Mouse (Mus musculus): Measurements from ENCODE around the gene Slc28a3.

Slc28a3 gene

GRCm38 (mm10) chr13:58560497-58561138, 50.1 kb downstream of the Slc28a3 start:
- DNase-seq, result peak; percentile 25 to 81

GRCm38 (mm10) chr13:58558216-58558615, 52.5 kb downstream of the Slc28a3 start:
- no peak for DNase-seq

- DNase-seq, result peak in 1 of 2 experiments; percentile 11
These were observed 54.7 kb downstream of the Slc28a3 start for GRCm38 (mm10) chr13:58556018-58556417.

- no peak for DNase-seq
These were observed 55.1 kb downstream of the Slc28a3 start for GRCm38 (mm10) chr13:58555561-58555960.

- no peak for DNase-seq
These were observed 58.8 kb downstream of the Slc28a3 start for GRCm38 (mm10) chr13:58551924-58552323.

- no peak for DNase-seq
These were observed 63.1 kb downstream of the Slc28a3 start for GRCm38 (mm10) chr13:58547570-58547969.

GRCm38 (mm10) chr13:58543688-58544408, 66.8 kb downstream of the Slc28a3 start:
- no peak for DNase-seq

- DNase-seq, result peak; percentile 76 to 86
These were observed 67.6 kb downstream of the Slc28a3 start for GRCm38 (mm10) chr13:58543066-58543465.

- DNase-seq, result no peak
These were observed 68.1 kb downstream of the Slc28a3 start for GRCm38 (mm10) chr13:58542601-58543041.

GRCm38 (mm10) chr13:58542167-58542566, 68.5 kb downstream of the Slc28a3 start:
- no peak for DNase-seq

- no peak for DNase-seq
These were observed 69.1 kb downstream of the Slc28a3 start for GRCm38 (mm10) chr13:58541620-58542019.

- DNase-seq, result no peak
These were observed 71.7 kb downstream of the Slc28a3 start for GRCm38 (mm10) chr13:58538966-58539365.

GRCm38 (mm10) chr13:58538366-58538765, 72.3 kb downstream of the Slc28a3 start:
- no peak for DNase-seq

- no peak for DNase-seq
These were observed 72.8 kb downstream of the Slc28a3 start for GRCm38 (mm10) chr13:58537916-58538233.

GRCm38 (mm10) chr13:58537232-58537915, 73.3 kb downstream of the Slc28a3 start:
- DNase-seq, result no peak

- DNase-seq, result no peak
These were observed 74.0 kb downstream of the Slc28a3 start for GRCm38 (mm10) chr13:58536466-58537231.

- DNase-seq, result no peak
These were observed 75.4 kb downstream of the Slc28a3 start for GRCm38 (mm10) chr13:58535321-58535720.

- no peak for DNase-seq
These were observed 75.8 kb downstream of the Slc28a3 start for GRCm38 (mm10) chr13:58534861-58535260.

GRCm38 (mm10) chr13:58534216-58534841, 76.3 kb downstream of the Slc28a3 start:
- DNase-seq, result no peak

GRCm38 (mm10) chr13:58524581-58524980, 86.1 kb downstream of the Slc28a3 start:
- DNase-seq, result no peak

GRCm38 (mm10) chr13:58523761-58524117, 86.9 kb downstream of the Slc28a3 start:
- no peak for DNase-seq

GRCm38 (mm10) chr13:58523011-58523760, 87.5 kb downstream of the Slc28a3 start:
- DNase-seq, result no peak
